Mouse (Mus musculus): ENCODE results near the gene Dock7. TPM values are rescaled to one million over a fixed set of nuclear protein-coding genes. Genes with fewer than 3 reads are reported as not detected.

Dock7 gene
- polyA plus RNA-seq, 1 experiment = 125 TPM

DNA sequence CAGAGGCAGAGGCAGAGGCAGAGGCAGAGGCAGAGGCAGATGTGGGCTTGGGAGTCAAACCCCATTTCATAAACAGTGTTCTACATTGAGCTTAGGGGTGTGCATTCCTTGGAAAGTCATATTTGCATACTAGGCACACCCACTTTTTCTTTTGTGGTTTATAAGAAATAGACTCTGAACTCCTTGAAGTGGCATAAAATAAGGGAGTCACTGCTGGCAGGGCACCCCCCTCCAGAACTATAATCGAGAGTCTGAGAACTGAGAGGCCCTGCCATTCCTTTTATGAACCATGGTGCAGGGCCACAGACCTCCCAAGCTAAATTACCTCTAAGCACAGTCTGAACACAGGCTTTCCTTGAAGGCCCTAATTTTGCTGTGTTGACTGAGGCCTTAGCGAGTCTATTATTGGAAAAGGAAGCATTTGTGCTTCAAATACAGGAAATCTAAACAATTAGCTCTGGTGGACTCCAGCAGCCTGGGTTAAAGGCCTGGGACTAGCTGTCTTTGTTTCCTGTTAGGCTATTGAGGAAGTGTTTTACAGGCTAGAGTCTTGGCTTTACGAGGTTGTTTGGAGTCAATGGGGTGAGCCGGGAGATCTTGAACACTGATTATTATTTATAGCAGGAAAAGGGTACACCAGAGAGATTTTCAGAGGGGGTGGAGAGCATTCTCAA is 31.3 kb upstream of the Dock7 start:
- Histone ChIP-seq H3K27ac (ENCODE audit: insufficient read depth, low read length) (no peak overlapping the region), H3K4me3 (ENCODE audit: insufficient read depth, low read length) (no peak overlapping the region), H3K4me1 (ENCODE audit: control insufficient read depth, insufficient read depth, low read length) (no peaks in the 10 kb centered on the region)
- no peak for TF ChIP-seq CTCF (IDR thresholded peaks at IDR 0.05; ENCODE audit: borderline replicate concordance, insufficient read depth, low read length)
- no peak for TF ChIP-seq POLR2A (IDR thresholded peaks at IDR 0.05; ENCODE audit: low read depth, low read length)

DNA sequence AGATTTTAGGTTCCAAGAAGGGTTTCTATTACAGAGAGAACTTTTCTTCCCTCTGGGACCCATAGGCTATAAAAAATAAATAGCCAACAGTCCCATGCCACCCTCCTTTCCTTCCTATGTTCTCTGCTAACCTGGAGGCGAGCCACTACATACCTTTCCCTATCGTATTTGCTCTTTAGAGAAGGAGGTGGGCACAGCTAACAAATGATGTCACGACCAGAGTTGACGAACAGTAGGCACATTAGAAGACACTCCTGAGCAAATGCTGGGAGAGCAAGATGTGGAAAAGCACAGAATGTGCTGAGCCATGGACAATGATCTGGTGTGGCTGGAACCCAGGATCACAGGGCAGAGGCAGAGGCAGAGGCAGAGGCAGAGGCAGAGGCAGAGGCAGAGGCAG is 30.7 kb upstream of the Dock7 start:
- Histone ChIP-seq H3K4me1 (ENCODE audit: control insufficient read depth, insufficient read depth, low read length) (no peaks in the 10 kb centered on the region), H3K27ac (ENCODE audit: insufficient read depth, low read length) (no peak overlapping the region), H3K4me3 (ENCODE audit: insufficient read depth, low read length) (no peak overlapping the region)
- TF ChIP-seq POLR2A (IDR thresholded peaks at IDR 0.05; ENCODE audit: low read depth, low read length) (no peak), CTCF (IDR thresholded peaks at IDR 0.05; ENCODE audit: borderline replicate concordance, insufficient read depth, low read length) (no peak)

DNA sequence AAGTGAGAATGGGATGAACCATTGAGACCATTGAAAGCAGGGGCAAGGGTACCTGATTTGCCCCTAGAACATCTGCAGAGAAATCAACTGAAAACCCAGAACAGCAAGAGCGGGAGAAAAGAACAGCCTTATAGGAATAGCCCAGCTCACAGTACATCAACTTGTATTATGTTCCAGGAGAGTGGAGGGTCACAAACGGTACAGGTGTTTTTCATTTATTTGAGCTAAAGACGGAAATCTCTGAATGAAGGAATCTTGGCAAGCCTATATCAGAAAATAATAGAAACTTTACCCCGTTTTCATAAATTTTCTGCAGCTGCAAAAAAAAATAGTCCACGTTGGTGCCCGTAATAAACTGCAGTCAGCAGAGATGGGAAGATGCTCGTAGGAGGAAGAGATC is 22.6 kb upstream of the Dock7 start:
- H3K27ac ChIP-seq (ENCODE audit: insufficient read depth, low read length) = no peak overlapping the region
- no peak for TF ChIP-seq CTCF (IDR thresholded peaks at IDR 0.05; ENCODE audit: borderline replicate concordance, insufficient read depth, low read length)
- TF ChIP-seq POLR2A (IDR thresholded peaks at IDR 0.05; ENCODE audit: low read depth, low read length) = no peak
- no peaks in the 10 kb centered on the region for H3K4me1 ChIP-seq (ENCODE audit: control insufficient read depth, insufficient read depth, low read length)
- no peak overlapping the region for H3K4me3 ChIP-seq (ENCODE audit: insufficient read depth, low read length)

DNA sequence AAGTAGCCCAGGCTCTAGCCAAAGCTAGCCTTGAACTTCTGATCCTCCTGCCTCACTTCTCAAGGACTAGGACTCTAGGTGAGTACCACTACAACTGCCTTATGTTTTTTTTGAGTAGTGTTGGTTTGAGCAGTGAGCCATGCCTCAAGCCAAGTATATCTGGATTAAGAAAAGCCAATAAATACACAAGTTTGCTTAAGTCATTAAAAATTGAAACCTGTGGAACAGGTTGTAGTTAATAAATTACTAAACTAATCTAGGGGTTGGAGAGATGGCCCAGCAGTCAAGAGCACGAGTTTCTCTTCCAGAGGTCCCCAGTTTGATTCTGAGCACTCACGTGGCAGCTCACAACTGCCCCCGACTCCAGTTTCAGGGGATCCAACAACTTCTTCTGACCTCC is 20.9 kb upstream of the Dock7 start:
- TF ChIP-seq POLR2A (IDR thresholded peaks at IDR 0.05; ENCODE audit: low read depth, low read length) (no peak), CTCF (IDR thresholded peaks at IDR 0.05; ENCODE audit: borderline replicate concordance, insufficient read depth, low read length) (no peak)
- H3K4me1 ChIP-seq (ENCODE audit: control insufficient read depth, insufficient read depth, low read length) = no peaks in the 10 kb centered on the region

DNA sequence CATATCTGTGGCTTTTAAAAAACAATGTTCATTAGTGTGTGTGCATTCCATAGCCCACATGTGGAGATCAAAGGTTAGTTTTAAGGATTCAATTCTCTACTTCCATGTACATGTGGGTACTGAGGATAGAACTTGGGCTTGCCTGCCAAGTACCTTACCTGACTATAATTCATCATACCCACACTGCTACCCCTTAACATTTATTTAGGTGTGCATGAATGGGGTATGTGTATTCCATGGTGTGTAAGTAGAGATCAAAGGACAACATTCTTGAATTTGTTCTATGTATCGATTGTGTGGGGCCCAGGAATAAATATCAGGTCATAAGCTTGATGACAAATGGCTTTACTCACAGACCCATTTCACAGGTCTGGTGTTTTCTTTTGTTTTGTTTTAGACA is 20.5 kb upstream of the Dock7 start:
- Histone ChIP-seq H3K4me3 (ENCODE audit: insufficient read depth, low read length) (no peak overlapping the region), H3K27ac (ENCODE audit: insufficient read depth, low read length) (no peak overlapping the region), H3K4me1 (ENCODE audit: control insufficient read depth, insufficient read depth, low read length) (no peaks in the 10 kb centered on the region)
- TF ChIP-seq CTCF (IDR thresholded peaks at IDR 0.05; ENCODE audit: borderline replicate concordance, insufficient read depth, low read length) = no peak
- TF ChIP-seq POLR2A (IDR thresholded peaks at IDR 0.05; ENCODE audit: low read depth, low read length) = no peak

More for the DNA sequence above, 20.9 kb upstream of the Dock7 start:
- no peak overlapping the region for H3K4me3 ChIP-seq (ENCODE audit: insufficient read depth, low read length)
- no peak overlapping the region for H3K27ac ChIP-seq (ENCODE audit: insufficient read depth, low read length)

DNA sequence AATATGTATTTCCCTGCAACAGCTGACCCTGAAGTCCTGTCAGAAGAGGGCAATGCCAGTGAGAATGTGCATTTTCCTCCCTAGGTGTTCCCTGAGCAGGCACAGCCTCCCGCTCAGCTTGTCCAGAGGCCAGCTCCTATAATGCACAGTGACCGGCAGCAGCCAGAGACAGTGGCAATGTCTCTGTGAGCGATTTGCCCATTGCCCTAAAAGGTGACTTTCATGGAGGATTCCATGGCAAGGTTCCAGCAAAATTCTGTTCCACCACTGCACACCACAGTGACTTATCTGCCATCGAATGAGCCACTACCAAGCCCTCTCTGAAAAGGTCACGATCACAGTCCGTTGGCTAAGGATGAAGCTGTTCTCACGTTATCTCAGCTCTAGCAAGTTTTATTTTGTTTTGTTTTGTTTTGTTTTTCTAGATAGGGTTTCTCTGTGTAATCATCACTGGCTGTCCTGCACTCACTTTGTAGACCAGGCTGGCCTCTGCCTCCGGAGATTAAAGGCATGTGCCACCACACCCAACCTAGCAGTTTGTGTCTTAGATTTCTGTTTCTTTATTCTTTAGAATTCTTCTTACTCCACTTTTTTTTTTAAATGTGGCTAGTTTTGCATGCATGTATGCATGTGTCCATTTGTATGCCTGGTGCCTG is 17.4 kb upstream of the Dock7 start:
- TF ChIP-seq CTCF (IDR thresholded peaks at IDR 0.05; ENCODE audit: borderline replicate concordance, insufficient read depth, low read length) (no peak), POLR2A (IDR thresholded peaks at IDR 0.05; ENCODE audit: low read depth, low read length) (no peak)
- Histone ChIP-seq H3K4me3 (ENCODE audit: insufficient read depth, low read length) (no peak overlapping the region), H3K4me1 (ENCODE audit: control insufficient read depth, insufficient read depth, low read length) (no peaks in the 10 kb centered on the region), H3K27ac (ENCODE audit: insufficient read depth, low read length) (no peak overlapping the region)

DNA sequence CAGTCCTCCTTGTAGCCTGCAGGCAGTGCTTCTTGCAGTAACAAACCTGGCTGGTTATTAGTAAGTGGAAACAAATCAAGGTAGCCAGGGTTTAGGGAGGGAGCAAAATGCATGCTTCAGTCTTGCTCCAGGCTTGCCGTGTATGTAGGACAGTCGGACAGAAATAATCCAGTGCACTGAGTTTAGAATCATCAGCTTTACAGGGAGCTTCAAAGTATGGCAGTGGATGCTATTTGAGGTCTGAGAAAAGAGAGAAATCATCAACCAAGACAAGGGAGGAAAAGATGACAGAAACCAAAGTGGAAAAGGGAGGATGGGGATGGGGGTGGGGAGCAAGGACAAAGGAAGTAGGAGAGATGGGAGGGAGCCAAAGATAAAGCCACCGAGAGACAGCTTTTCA is 13.8 kb upstream of the Dock7 start:
- Histone ChIP-seq H3K4me1 (ENCODE audit: control insufficient read depth, insufficient read depth, low read length) (no peaks in the 10 kb centered on the region), H3K4me3 (ENCODE audit: insufficient read depth, low read length) (no peak overlapping the region), H3K27ac (ENCODE audit: insufficient read depth, low read length) (no peak overlapping the region)
- no peak for TF ChIP-seq POLR2A (IDR thresholded peaks at IDR 0.05; ENCODE audit: low read depth, low read length)
- no peak for TF ChIP-seq CTCF (IDR thresholded peaks at IDR 0.05; ENCODE audit: borderline replicate concordance, insufficient read depth, low read length)

DNA sequence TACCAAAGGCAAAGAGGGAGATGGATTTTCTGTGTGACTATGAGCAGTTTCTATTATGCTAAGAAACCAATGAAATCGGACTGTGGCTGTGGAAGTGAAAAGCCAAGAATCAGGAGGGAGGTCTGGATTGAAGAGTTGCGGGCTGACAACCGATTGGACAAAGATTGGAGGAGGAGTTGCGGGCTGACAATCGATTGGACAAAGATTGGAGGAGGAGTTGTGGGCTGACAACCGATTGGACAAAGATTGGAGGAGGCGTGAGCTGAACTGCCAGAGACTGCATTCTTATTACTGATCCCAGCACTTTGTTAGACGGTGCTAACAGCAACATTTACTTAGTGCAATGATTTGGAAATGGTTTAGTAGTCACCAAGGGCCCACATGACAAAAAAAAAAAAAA is 12.6 kb upstream of the Dock7 start:
- Histone ChIP-seq H3K4me1 (ENCODE audit: control insufficient read depth, insufficient read depth, low read length) (no peaks in the 10 kb centered on the region), H3K27ac (ENCODE audit: insufficient read depth, low read length) (no peak overlapping the region), H3K4me3 (ENCODE audit: insufficient read depth, low read length) (no peak overlapping the region)
- TF ChIP-seq POLR2A (IDR thresholded peaks at IDR 0.05; ENCODE audit: low read depth, low read length) = no peak

DNA sequence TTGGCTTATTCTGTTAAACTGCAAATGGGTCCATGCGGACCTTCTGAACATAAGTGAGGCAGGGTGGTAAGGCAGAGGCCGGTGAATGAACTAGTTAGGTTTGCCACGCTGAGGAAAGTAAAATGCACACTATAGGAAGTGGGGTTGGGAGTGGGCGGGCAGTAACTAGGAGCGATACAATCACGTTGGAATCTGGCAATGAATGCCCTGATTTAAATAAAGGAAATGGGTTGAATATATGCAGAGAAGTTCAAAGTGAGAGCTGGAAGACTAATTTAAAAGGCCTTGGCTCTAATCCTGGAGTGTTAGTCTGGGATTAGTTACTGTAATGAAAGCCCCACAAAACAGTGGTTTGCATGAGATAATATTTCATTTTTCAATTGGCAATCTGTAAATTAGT is 12.0 kb upstream of the Dock7 start:
- H3K4me1 ChIP-seq (ENCODE audit: control insufficient read depth, insufficient read depth, low read length) = no peaks in the 10 kb centered on the region
- TF ChIP-seq POLR2A (IDR thresholded peaks at IDR 0.05; ENCODE audit: low read depth, low read length) (no peak), CTCF (IDR thresholded peaks at IDR 0.05; ENCODE audit: borderline replicate concordance, insufficient read depth, low read length) (no peak)
- H3K4me3 ChIP-seq (ENCODE audit: insufficient read depth, low read length) = no peak overlapping the region
- no peak overlapping the region for H3K27ac ChIP-seq (ENCODE audit: insufficient read depth, low read length)

DNA sequence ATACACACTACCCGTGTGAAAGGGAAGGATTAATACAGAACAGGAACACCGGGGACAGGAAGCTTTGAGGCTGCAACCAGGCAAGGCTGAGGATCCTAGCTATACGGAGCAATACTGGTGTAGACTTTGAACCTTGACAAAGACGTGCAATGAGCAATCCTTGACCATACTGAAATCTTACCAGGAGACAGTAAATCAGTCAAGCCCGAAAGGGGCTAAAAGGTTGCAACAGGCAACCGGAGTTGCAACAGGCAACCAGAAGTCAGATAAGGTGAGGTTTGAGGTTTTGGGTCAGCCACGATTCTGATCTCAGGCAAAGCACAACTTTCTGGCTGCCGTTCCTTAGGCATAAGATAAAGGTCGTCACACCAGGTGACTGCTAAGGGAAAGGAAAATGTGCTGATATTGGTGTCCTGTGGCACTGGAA is 10.5 kb upstream of the Dock7 start:
- no peak overlapping the region for H3K27ac ChIP-seq (ENCODE audit: insufficient read depth, low read length)
- no peaks in the 10 kb centered on the region for H3K4me1 ChIP-seq (ENCODE audit: control insufficient read depth, insufficient read depth, low read length)
- TF ChIP-seq CTCF (IDR thresholded peaks at IDR 0.05; ENCODE audit: borderline replicate concordance, insufficient read depth, low read length) (no peak), POLR2A (IDR thresholded peaks at IDR 0.05; ENCODE audit: low read depth, low read length) (no peak)
- H3K4me3 ChIP-seq (ENCODE audit: insufficient read depth, low read length) = no peak overlapping the region

Measured in embryonic fibroblast, embryonic 13.5 days (primary cell).